Mouse (Mus musculus) heart, embryonic 11.5 days (tissue): ENCODE data around the gene Sh3bp5. TPM values are rescaled to one million over a fixed set of nuclear protein-coding genes. Genes with fewer than 3 reads are reported as not detected.
A peak's percentile ranks its signal among the peaks of the same experiment; 100 is the strongest.

Source experiments
- ATAC-seq: fragments of 200-750 bp; cut with Nextera tagmentation; replicated peaks from 2 replicates; pipeline ENCODE4 v1.8.0; 2017; ENCODE audit warnings: moderate library complexity; ENCODE audit not compliant: insufficient number of reproducible peaks, low FRiP score, low TSS enrichment
- H3K27ac ChIP-seq: fragments of 300-500 bp; sonication (generic); 2 replicates; pipeline ENCODE4 v1.5.1; 2014; ENCODE audit warnings: mild to moderate bottlenecking, low read depth, low read length
- H3K27me3 ChIP-seq: fragments of 300-500 bp; sonication (generic); 2 replicates; pipeline ENCODE4 v1.6.1; 2014; ENCODE audit warnings: mild to moderate bottlenecking, low read length, mixed read lengths; ENCODE audit not compliant: control insufficient read depth, insufficient read depth
- H3K36me3 ChIP-seq: fragments of 300-500 bp; sonication (generic); 2 replicates; pipeline ENCODE4 v1.6.1; 2014; ENCODE audit warnings: mild to moderate bottlenecking, low read length, moderate library complexity, mixed read lengths; ENCODE audit not compliant: control insufficient read depth, insufficient read depth
- H3K4me1 ChIP-seq: fragments of 300-500 bp; sonication (generic); 2 replicates; pipeline ENCODE4 v1.6.1; 2014; ENCODE audit warnings: low read length; ENCODE audit not compliant: control insufficient read depth, insufficient read depth
- H3K4me2 ChIP-seq: fragments of 300-500 bp; sonication (generic); 2 replicates; pipeline ENCODE4 v1.6.1; 2014; ENCODE audit warnings: mild to moderate bottlenecking, moderate library complexity
- H3K4me3 ChIP-seq: fragments of 300-500 bp; sonication (generic); 2 replicates; pipeline ENCODE4 v1.5.1; 2014; ENCODE audit warnings: low read depth, low read length
- H3K9ac ChIP-seq: fragments of 300-500 bp; sonication (generic); 2 replicates; pipeline ENCODE4 v1.6.1; 2014; ENCODE audit warnings: mild to moderate bottlenecking, low read depth, low read length, moderate library complexity
- H3K9me3 ChIP-seq: fragments of 300-500 bp; sonication (generic); replicated peaks from 2 replicates; pipeline ENCODE4 v1.6.1; 2016; ENCODE audit warnings: low read length; ENCODE audit not compliant: control insufficient read depth
- WGBS: fragments of 180-500 bp; shearing (Covaris S2); extraction: QIAGEN DNeasy Blood & Tissue Kit; methylation state at CpG from one replicate; pipeline ENCODE4 v1.1.7; 2014; ENCODE audit not compliant: insufficient replicate concordance; 5-methylcytosine and 5-hydroxymethylcytosine counted together
- polyA plus RNA-seq: library from polyadenylated mRNA; unstranded; fragments of >200 nt; fragmentation: Nextera tagmentation; extraction: Ambion mirVana; gene quantifications from 2 replicates; pipeline ENCODE4 v1.2.1, GENCODE M21; 2014

Sh3bp5 gene
- polyA plus RNA-seq, 1 experiment from 2014 or later: 10.9 TPM

DNA sequence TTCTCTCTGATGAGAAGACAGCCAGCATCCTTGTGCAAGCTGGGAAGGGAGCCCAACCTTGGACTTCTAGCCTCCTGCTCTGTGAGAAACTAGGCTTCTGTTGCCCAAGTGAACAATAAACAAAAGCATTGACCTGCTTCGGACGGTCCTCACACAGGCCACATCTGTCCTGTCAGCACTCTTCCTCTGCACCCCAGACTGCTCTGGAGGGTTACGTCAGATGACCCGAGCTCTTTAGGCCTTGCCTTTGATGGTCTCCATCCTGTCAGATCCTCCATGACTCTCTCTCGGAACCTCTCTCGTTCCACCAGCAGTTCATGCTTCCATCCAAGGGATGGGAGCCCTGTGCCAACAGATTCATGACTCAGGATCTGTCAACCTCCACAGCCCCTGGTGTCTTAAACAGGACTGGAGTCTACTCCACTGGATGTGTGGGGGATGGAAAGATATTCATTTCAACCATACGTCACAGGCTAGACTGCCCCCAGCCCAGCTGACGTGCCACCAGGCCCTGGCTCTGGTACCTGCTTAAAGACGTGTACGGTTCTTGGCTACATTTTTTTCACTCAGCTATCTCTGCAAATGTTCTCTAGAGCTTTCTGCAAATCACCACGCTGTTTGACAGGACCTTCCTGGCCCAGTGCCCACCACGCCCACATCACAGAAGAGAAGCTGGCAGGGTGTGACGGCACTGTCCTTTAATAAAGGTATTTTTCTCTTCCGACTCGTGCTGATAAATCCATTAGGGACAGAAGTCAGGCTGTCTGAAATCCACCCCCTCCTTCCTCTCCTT is 7.5 kb downstream of the Sh3bp5 start:
- Histone ChIP-seq H3K36me3 (0 out of 2 replicates have a peak, but pooled peaks cover 5% of the 10 kb centered on the region), H3K4me2 (peak overlapping the region; percentile 41), H3K4me3 (no peak overlapping the region), H3K9me3 (0 out of 2 replicates have a peak, but pooled peaks cover 3% of the 10 kb centered on the region), H3K4me1 (peaks cover 40% of the 10 kb centered on the region), H3K27me3 (0 out of 2 replicates have a peak, but pooled peaks cover 2% of the 10 kb centered on the region), H3K27ac (peak overlapping the region; percentile 81), H3K9ac (no peak overlapping the region)
- peak; percentile 37; the same call in 1 of the 2 replicates for ATAC-seq
- WGBS: 27% methylated on average over 15 of the region's 15 CpGs

- Histone ChIP-seq H3K9me3 (0 out of 2 replicates have a peak, but pooled peaks cover 3% of the 10 kb centered on the region), H3K27me3 (no peaks in the 10 kb centered on the region), H3K9ac (no peak overlapping the region), H3K27ac (peak overlapping the region; percentile 62), H3K36me3 (peaks cover 5% of the 10 kb centered on the region; the same call in 1 of the 2 replicates), H3K4me1 (peaks cover 47% of the 10 kb centered on the region), H3K4me3 (no peak overlapping the region), H3K4me2 (no peak overlapping the region)
- 0 out of 2 replicates have a peak, but pooled peaks have one; percentile 43 for ATAC-seq
- 61% methylated on average over 11 of the region's 11 CpGs for whole genome bisulfite sequencing
These were observed 12.7 kb downstream of the Sh3bp5 start for GRCm38 (mm10) chr14:31422961-31423791.

- no peak overlapping the region for H3K4me3 ChIP-seq
- H3K27me3 ChIP-seq: no peaks in the 10 kb centered on the region
- WGBS: 87% methylated on average over 5 of the region's 5 CpGs
- H3K36me3 ChIP-seq: peaks cover 5% of the 10 kb centered on the region; the same call in 1 of the 2 replicates
- no peak overlapping the region for H3K27ac ChIP-seq
- H3K4me1 ChIP-seq: peaks cover 43% of the 10 kb centered on the region
- H3K9ac ChIP-seq: no peak overlapping the region
- 0 out of 2 replicates have a peak, but pooled peaks cover 3% of the 10 kb centered on the region for H3K9me3 ChIP-seq
- ATAC-seq: no peak
- no peak overlapping the region for H3K4me2 ChIP-seq
These were observed 13.5 kb downstream of the Sh3bp5 start for GRCm38 (mm10) chr14:31422395-31422794.

GRCm38 (mm10) chr14:31421509-31422295 is 14.2 kb downstream of the Sh3bp5 start:
- peaks cover 49% of the 10 kb centered on the region for H3K4me1 ChIP-seq

GRCm38 (mm10) chr14:31420985-31421384 is 14.9 kb downstream of the Sh3bp5 start:
- Histone ChIP-seq H3K36me3 (peaks cover 3% of the 10 kb centered on the region; the same call in 1 of the 2 replicates), H3K4me2 (no peak overlapping the region), H3K4me1 (peaks cover 52% of the 10 kb centered on the region), H3K27me3 (no peaks in the 10 kb centered on the region), H3K27ac (no peak overlapping the region), H3K4me3 (no peak overlapping the region), H3K9me3 (0 out of 2 replicates have a peak, but pooled peaks cover 3% of the 10 kb centered on the region), H3K9ac (no peak overlapping the region)
- WGBS: 79% methylated on average over 7 of the region's 7 CpGs
- ATAC-seq: no peak

More at GRCm38 (mm10) chr14:31421509-31422295, 14.2 kb downstream of the Sh3bp5 start:
- no peak for ATAC-seq
- Histone ChIP-seq H3K27me3 (no peaks in the 10 kb centered on the region), H3K4me2 (no peak overlapping the region), H3K9ac (no peak overlapping the region), H3K36me3 (peaks cover 5% of the 10 kb centered on the region; the same call in 1 of the 2 replicates), H3K9me3 (0 out of 2 replicates have a peak, but pooled peaks cover 3% of the 10 kb centered on the region), H3K4me3 (no peak overlapping the region), H3K27ac (no peak overlapping the region)
- WGBS: 86% methylated on average over 18 of the region's 18 CpGs

DNA sequence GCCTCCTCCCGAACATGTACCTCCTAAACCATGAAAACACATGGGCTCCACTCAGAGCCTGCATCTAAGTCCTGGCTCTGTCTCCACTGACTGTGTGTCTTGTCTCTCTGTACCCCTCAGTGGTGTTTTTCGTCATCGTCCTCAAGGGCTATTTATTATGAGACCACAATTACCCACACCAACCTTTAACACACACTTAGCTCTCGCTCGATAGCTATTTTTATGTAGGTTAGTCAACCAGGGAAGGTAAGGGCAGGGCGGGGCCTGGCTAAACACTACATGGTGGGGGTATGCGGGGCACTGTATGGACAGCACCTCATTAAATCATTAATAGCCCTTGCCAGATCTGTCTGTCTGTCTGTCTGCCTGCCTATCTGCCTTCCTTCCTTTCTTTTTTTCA is 15.3 kb downstream of the Sh3bp5 start:
- ATAC-seq: no peak
- Histone ChIP-seq H3K9ac (no peak overlapping the region), H3K9me3 (0 out of 2 replicates have a peak, but pooled peaks cover 1% of the 10 kb centered on the region), H3K4me2 (no peak overlapping the region), H3K27me3 (no peaks in the 10 kb centered on the region), H3K4me3 (no peak overlapping the region), H3K27ac (no peak overlapping the region), H3K4me1 (peaks cover 53% of the 10 kb centered on the region), H3K36me3 (peaks cover 3% of the 10 kb centered on the region; the same call in 1 of the 2 replicates)
- 83% methylated on average over 7 of the region's 7 CpGs for WGBS

DNA sequence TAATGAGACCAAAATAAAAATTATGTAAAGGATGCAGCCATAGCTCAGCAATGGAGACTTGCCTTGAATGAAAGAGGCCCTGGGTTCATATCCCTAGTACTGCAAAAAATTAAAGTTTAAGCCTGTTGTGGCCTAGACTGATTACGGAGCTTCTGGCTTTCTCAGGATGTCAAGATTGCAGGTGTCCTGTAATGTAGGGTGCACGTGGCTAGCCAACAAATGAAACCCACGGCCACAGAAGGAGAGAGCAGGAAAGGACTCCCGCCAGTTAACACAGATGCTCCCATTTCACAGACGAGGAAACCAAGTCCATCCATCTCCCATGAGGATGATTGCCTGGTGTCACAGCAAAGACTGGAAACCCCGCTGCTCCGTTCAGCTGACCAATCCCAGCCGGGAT is 15.7 kb downstream of the Sh3bp5 start:
- Histone ChIP-seq H3K27me3 (no peaks in the 10 kb centered on the region), H3K4me3 (no peak overlapping the region), H3K9ac (no peak overlapping the region), H3K27ac (no peak overlapping the region), H3K9me3 (no peaks in the 10 kb centered on the region), H3K4me2 (no peak overlapping the region), H3K4me1 (peaks cover 57% of the 10 kb centered on the region), H3K36me3 (no peaks in the 10 kb centered on the region; the same call in 1 of the 2 replicates)
- WGBS: 87% methylated on average over 8 of the region's 8 CpGs
- ATAC-seq: no peak
